Mouse (Mus musculus) intestine, embryonic 14.5 days (tissue): Measurements from ENCODE around the gene Ip6k2. TPM values are rescaled to one million over a fixed set of nuclear protein-coding genes. Genes with fewer than 3 reads are reported as not detected.

Experiments used
- ATAC-seq: fragments of 200-750 bp; cut with Nextera tagmentation; replicated peaks from 2 replicates; pipeline ENCODE4 v1.8.0; 2017; ENCODE audit warnings: low read depth, moderate number of reproducible peaks, moderate TSS enrichment, moderate library complexity; ENCODE audit not compliant: low FRiP score, low TSS enrichment
- DNase-seq: peaks from one replicate; pipeline ENCODE4 v3.0.0-alpha.2; 2018; ENCODE audit warnings: low spot score
- H3K27ac ChIP-seq: fragments of 300-500 bp; sonication (generic); 2 replicates; pipeline ENCODE4 v1.5.1; 2014; ENCODE audit warnings: low read depth, mild to moderate bottlenecking, control low read depth
- H3K27me3 ChIP-seq: fragments of 300-500 bp; sonication (generic); replicated peaks from 2 replicates; pipeline ENCODE4 v1.6.1; 2014; ENCODE audit warnings: low read length, control low read depth; ENCODE audit not compliant: control insufficient read depth, insufficient read depth
- H3K36me3 ChIP-seq: fragments of 300-500 bp; sonication (generic); 2 replicates; pipeline ENCODE4 v1.6.1; 2014; ENCODE audit warnings: low read length, control low read depth; ENCODE audit not compliant: control insufficient read depth, insufficient read depth
- H3K4me1 ChIP-seq: fragments of 300-500 bp; sonication (generic); replicated peaks from 2 replicates; pipeline ENCODE4 v1.6.1; 2014; ENCODE audit warnings: low read length, control low read depth, mixed read lengths; ENCODE audit not compliant: control insufficient read depth, insufficient read depth
- H3K4me2 ChIP-seq: fragments of 300-500 bp; sonication (generic); 2 replicates; pipeline ENCODE4 v1.6.1; 2014; ENCODE audit warnings: low read length
- H3K4me3 ChIP-seq: fragments of 300-500 bp; sonication (generic); 2 replicates; pipeline ENCODE4 v1.5.1; 2014; ENCODE audit warnings: low read depth, low read length, control low read depth, mixed read lengths
- H3K9ac ChIP-seq: fragments of 300-500 bp; sonication (generic); 2 replicates; pipeline ENCODE4 v1.6.1; 2014; ENCODE audit warnings: mild to moderate bottlenecking, low read length
- H3K9me3 ChIP-seq: fragments of 300-500 bp; sonication (generic); 2 replicates; pipeline ENCODE4 v1.6.1; 2016; ENCODE audit warnings: low read length, control low read depth; ENCODE audit not compliant: control insufficient read depth
- WGBS: fragments of 180-500 bp; shearing (Covaris S2); extraction: QIAGEN DNeasy Blood & Tissue Kit; methylation state at CpG from one replicate; pipeline ENCODE4 v1.1.7; 2014; 5-methylcytosine and 5-hydroxymethylcytosine counted together
- polyA plus RNA-seq: library from polyadenylated mRNA; unstranded; fragments of >200 nt; fragmentation: Nextera tagmentation; extraction: Ambion mirVana; gene quantifications from 2 replicates; pipeline ENCODE4 v1.2.1, GENCODE M21; 2014

Ip6k2 gene
- polyA plus RNA-seq, 1 experiment from 2014 or later = 107 TPM

DNA sequence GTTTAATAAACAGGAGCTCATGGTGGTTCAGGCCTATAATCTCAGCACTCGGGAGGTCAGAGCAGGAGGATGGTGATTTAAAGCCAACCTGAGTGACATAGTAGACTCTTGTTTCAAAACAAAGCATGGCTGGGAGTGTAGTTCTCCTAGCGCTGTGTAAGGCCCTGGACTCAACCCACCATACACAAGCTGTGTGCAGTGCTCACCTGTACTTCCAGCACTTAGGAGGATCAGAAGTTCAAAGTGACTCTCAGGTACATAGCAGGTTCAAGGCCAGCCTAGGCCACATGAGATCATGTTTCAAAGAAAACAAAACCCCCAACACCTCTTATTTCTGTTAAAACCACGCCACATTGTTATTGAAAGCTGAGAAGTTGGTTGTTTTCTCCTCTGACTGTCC is 5.1 kb downstream of the Ip6k2 start:
- Histone ChIP-seq H3K4me1 (peaks cover 21% of the 10 kb centered on the region), H3K27ac (no peak overlapping the region), H3K4me3 (no peak overlapping the region), H3K4me2 (no peak overlapping the region), H3K9me3 (no peaks in the 10 kb centered on the region), H3K27me3 (no peaks in the 10 kb centered on the region), H3K36me3 (peaks cover 9% of the 10 kb centered on the region; the same call in 1 of the 2 replicates), H3K9ac (no peak overlapping the region)
- no peak for ATAC-seq
- WGBS = 64% methylated on average over 3 of the region's 3 CpGs
- no peak for DNase-seq

DNA sequence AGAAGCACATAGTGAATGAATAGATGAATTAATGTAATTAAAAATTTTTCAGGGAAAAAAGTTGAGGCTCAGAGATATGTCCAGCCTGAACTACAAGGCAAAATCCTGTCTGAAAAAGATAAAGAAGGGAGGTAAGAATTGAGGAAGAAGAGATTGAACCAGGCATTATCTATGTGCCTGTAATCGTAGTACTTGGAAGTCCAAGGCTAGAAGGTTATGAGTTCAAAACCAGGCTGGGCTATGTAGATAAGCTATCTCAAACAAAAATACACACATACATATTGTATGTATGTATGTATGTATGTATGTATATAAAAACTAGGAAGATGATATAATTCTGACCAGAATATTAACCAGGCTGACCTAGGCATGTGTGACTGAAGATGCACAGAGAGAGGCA is 8.7 kb downstream of the Ip6k2 start:
- Histone ChIP-seq H3K36me3 (peaks cover 15% of the 10 kb centered on the region), H3K9ac (no peak overlapping the region), H3K4me2 (no peak overlapping the region), H3K27ac (no peak overlapping the region), H3K4me3 (no peak overlapping the region), H3K4me1 (peaks cover 22% of the 10 kb centered on the region), H3K27me3 (no peaks in the 10 kb centered on the region), H3K9me3 (no peaks in the 10 kb centered on the region)
- ATAC-seq (no peak), DNase-seq (no peak)
- WGBS = 83% methylated on average over 1 of the region's 1 CpGs

DNA sequence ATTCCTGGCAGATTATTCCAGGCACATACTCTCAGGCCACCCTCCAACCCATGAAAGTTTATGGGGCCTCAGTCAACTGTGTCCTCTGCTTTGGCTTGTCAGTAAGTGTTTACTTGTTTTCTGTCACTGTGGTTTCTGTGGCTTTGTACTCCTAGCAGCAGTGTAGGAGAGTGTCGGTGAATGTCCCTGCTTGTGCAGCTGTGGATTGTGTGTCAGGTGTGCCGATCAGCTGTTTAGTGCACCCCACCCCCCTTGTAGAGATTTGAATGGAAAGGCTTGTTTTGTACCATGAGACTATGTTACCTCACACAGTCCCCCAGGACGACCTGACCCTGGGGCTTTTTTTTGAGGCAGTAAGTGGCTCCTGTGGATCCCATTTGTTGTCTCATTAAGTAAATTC is 9.1 kb downstream of the Ip6k2 start:
- Histone ChIP-seq H3K27me3 (no peaks in the 10 kb centered on the region), H3K9me3 (no peaks in the 10 kb centered on the region), H3K36me3 (peaks cover 19% of the 10 kb centered on the region), H3K4me3 (no peak overlapping the region), H3K27ac (no peak overlapping the region), H3K9ac (no peak overlapping the region), H3K4me2 (no peak overlapping the region), H3K4me1 (peaks cover 22% of the 10 kb centered on the region)
- DNase-seq (no peak), ATAC-seq (no peak)
- 49% methylated on average over 3 of the region's 3 CpGs for WGBS

DNA sequence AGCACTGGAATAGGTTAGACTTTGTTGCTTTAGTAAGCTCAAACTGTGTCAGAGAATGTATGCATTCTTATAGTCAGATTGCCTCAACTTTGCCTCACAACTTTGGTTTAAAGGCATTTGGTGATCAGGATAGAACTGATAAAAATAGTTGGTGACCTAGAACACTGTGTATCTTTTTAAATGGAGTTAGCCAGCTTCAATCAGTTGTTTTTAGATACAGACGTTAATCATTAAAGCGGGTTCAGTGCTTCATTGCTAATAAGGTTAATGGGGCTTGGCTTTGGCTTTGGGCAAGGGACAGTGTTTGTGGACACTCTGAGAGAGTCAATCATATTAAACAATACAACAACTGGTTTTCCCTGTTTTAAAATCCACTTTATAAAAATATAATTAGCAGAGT is 11.7 kb downstream of the Ip6k2 start:
- WGBS = 61% methylated on average over 2 of the region's 2 CpGs
- peaks cover 22% of the 10 kb centered on the region for H3K4me1 ChIP-seq
- no peak for ATAC-seq
- DNase-seq = no peak
- no peak overlapping the region for H3K4me2 ChIP-seq
- H3K9ac ChIP-seq = no peak overlapping the region
- H3K9me3 ChIP-seq = no peaks in the 10 kb centered on the region
- no peaks in the 10 kb centered on the region for H3K27me3 ChIP-seq
- H3K27ac ChIP-seq = no peak overlapping the region
- peaks cover 44% of the 10 kb centered on the region for H3K36me3 ChIP-seq
- no peak overlapping the region for H3K4me3 ChIP-seq

DNA sequence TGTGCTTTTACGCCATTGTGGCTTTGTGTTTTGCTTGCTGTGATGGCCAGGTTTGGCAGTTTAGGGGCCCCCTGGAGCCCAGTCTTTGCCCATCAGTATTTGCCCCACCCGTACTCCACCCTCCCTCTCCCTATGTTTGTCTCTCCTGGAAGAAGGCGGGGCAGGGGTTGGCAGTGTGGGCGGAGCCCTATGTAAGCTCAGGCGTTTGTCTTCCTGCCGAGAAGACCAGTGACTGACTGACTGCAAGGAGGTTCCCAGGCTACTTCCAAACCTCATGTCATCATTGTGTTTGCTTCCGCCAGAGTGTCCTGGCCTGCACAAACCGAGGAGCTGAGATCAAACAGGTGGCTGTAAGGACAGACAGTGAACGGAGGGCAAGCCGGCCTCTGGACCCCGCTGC is 12.2 kb downstream of the Ip6k2 start:
- Histone ChIP-seq H3K27me3 (no peaks in the 10 kb centered on the region), H3K9ac (no peak overlapping the region), H3K36me3 (peaks cover 49% of the 10 kb centered on the region), H3K4me2 (no peak overlapping the region), H3K4me1 (peaks cover 22% of the 10 kb centered on the region), H3K4me3 (no peak overlapping the region), H3K9me3 (no peaks in the 10 kb centered on the region), H3K27ac (no peak overlapping the region)
- DNase-seq (no peak), ATAC-seq (peak; percentile 67; the same call in 1 of the 2 replicates)
- WGBS = 29% methylated on average over 11 of the region's 11 CpGs

DNA sequence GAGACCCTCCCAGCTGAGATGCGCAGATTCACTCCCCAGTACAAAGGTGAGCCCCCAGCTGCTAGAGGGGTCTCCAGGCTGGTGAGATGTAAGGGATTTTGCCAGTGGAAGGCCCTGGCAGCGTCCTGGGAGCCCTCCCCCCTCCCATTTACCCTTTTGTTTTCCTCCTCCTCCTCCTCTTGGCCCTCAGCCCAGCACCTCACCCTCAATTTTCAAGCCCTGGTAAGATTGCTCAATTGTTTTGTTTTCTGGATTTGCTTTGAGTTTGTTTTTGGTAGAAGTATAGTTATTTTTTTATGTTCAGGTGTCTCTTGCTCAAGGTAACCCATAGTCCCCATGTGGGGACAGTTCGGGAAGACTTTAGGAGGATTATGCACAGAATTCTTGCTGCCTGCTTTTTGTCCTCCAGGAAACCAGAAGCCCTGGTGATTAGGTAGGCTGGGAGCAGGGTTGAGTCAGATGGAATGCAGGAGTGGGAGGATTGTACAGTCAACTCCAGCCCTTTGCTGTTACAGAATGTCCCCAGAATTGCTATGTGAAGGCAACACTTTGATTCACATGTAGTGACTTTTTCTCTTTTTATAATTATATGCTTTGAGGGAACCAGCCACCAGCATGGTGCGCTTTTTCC is 12.9 kb downstream of the Ip6k2 start:
- no peak overlapping the region for H3K27ac ChIP-seq
- H3K4me2 ChIP-seq = no peak overlapping the region
- H3K9me3 ChIP-seq = no peaks in the 10 kb centered on the region
- peaks cover 56% of the 10 kb centered on the region for H3K36me3 ChIP-seq
- 72% methylated on average over 4 of the region's 4 CpGs for WGBS
- no peaks in the 10 kb centered on the region for H3K27me3 ChIP-seq
- no peak overlapping the region for H3K9ac ChIP-seq
- ATAC-seq = no peak
- peaks cover 22% of the 10 kb centered on the region for H3K4me1 ChIP-seq
- no peak overlapping the region for H3K4me3 ChIP-seq
- no peak for DNase-seq

DNA sequence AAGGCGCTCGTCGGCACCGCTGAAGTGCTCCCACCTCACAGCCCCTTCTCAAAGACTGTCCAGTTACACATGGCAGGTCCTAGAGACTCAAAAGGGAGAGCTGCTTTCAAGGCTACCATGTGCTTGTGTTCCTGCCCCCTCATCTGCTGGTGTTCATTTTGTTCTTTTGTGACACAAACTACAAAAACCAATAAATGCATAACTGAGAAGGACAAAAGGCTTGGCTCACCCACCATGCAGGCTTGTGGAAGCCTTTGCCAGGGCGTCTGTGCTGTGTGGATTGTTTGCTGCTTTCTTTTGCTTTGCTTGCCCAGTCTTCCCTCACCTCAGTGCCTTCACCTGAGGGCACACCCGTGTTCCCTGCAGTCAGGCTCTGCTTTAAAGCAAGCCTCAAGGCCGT is 13.9 kb downstream of the Ip6k2 start:
- H3K27ac ChIP-seq = no peak overlapping the region
- no peaks in the 10 kb centered on the region for H3K9me3 ChIP-seq
- H3K36me3 ChIP-seq = peaks cover 66% of the 10 kb centered on the region
- no peak for DNase-seq
- H3K4me3 ChIP-seq = no peak overlapping the region
- no peak overlapping the region for H3K4me2 ChIP-seq
- no peak overlapping the region for H3K9ac ChIP-seq
- H3K4me1 ChIP-seq = peaks cover 22% of the 10 kb centered on the region
- H3K27me3 ChIP-seq = no peaks in the 10 kb centered on the region
- 91% methylated on average over 7 of the region's 7 CpGs for WGBS
- no peak for ATAC-seq

DNA sequence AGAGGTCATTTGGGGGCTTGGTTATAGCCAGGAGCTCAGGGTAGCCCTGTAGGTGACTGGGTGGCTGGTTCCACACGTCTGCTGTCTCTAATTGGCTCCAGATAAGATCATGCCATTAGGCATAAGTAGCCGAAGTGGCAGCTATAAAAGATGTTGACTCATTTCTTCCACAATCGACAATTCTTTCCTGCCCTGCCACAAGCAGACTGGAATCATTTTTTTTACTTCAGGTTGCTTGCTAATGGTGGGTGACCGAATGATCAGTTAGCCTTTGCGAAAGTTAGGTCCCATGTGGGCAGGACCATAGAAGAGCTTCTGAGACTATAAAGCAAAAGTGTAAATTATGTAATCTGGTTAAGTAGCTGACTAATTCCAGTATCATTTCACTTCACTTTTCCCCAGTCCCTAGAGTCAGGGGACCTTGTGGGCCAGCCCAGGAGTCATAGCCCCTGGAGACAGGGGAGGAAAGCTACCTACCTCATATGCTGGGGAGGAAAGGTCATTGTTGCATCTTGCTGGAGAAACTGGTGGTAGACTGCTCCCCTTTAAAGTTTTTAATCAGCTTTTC is 15.0 kb downstream of the Ip6k2 start:
- no peak overlapping the region for H3K27ac ChIP-seq
- H3K4me2 ChIP-seq = no peak overlapping the region
- H3K4me1 ChIP-seq = peaks cover 22% of the 10 kb centered on the region
- 76% methylated on average over 5 of the region's 5 CpGs for WGBS
- H3K4me3 ChIP-seq = no peak overlapping the region
- no peak overlapping the region for H3K9ac ChIP-seq
- no peaks in the 10 kb centered on the region for H3K9me3 ChIP-seq
- H3K27me3 ChIP-seq = no peaks in the 10 kb centered on the region
- ATAC-seq (no peak), DNase-seq (no peak)
- peaks cover 77% of the 10 kb centered on the region for H3K36me3 ChIP-seq

DNA sequence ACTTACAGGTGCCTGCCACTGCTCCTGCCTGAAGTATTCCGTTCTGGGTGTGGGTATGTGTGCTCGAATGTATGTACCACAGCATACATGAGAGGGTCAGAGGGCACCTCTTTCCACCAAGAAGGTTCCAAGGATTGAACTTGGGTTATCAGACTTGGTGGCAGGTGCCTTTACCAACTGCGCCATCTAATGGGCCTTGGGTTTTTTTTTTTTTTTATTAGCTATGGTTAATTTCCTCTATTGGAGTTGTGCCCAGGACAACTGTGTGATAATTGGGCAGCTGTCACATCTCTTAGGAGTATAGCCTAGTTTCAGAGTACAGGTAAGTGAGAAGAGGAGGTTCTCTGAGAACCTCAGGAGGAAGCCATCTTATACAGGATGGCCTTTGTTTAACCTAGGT is 16.0 kb downstream of the Ip6k2 start:
- H3K4me1 ChIP-seq = peaks cover 16% of the 10 kb centered on the region
- DNase-seq = no peak
- WGBS = 82% methylated on average over 3 of the region's 3 CpGs
- no peak overlapping the region for H3K27ac ChIP-seq
- H3K4me2 ChIP-seq = no peak overlapping the region
- no peaks in the 10 kb centered on the region for H3K27me3 ChIP-seq
- peaks cover 87% of the 10 kb centered on the region for H3K36me3 ChIP-seq
- no peak overlapping the region for H3K4me3 ChIP-seq
- H3K9ac ChIP-seq = no peak overlapping the region
- no peaks in the 10 kb centered on the region for H3K9me3 ChIP-seq
- no peak for ATAC-seq
